Mouse (Mus musculus): ENCODE results near the gene Adipor1. TPM values are rescaled to one million over a fixed set of nuclear protein-coding genes. Genes with fewer than 3 reads are reported as not detected.

The Adipor1 gene
- polyA plus RNA-seq (2017; shearing (Covaris generic)), result 25.0 TPM

GRCm38 (mm10) chr1:134415168-134415831 lies at the start of gene Adipor1:
Gene Adipor1, plus strand, starts transcription at chr1:134415378.

GRCm38 (mm10) chr1:134385666-134386065 lies 29.5 kb upstream of the Adipor1 start, which contains the start of gene 4933406M09Rik:
Gene 4933406M09Rik, plus strand, starts transcription at chr1:134385940.

GRCm38 (mm10) chr1:134405509-134406413 lies 9.4 kb upstream of the Adipor1 start, which contains the start of gene Cyb5r1:
Gene Cyb5r1, plus strand, starts transcription at chr1:134405559.

DNA sequence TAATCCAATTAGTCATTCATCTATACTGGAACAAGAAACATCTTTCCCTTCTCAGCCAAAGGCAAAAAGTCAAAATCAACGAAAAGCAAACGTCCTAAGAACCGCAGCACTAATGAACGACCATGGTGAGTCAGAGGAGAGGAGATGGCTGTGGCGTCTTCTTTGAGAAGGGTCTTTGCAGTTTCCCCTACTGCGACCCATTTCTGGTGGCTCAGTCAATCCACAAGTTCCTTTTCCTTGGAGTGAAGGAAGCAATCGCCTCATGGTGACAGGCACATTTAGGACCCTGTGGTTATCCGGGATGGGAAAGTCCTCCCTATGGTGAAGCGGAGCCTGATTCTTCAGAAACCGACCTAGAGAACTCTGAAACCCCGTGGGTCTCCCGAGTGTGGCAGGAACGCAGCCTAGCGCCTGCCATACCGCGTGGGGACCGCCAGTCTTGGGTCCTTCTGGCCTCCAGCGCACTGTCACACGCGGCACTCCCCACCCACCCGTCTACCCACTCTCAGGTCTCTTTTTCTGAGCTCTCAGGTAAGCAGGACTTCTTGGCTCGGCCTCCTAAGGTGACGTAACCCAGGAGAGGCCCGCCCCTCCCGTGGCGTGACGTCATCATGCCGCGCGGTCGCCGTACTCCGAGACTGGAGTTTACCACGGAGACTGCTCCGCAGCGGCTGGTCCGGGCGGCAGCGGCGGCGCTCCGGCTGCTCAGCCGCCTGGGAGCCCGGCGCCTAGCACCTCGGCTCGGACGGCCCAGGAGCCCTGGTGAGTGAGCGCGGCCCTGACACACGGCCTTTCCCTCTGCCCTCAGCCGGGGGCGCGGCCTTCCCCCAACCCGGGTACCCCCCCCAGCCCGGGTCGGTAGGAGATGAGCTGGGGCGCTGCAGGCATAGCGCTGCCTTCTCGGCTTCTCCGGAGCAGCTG lies 40.0 kb downstream of the Adipor1 start, which contains the start of gene Klhl12:
Gene Klhl12, plus strand, starts transcription at position 628 of the 921 bp plus-strand sequence.

Other genes starting within 250 kb of the Adipor1 start
- gene Chil1, start 233.2 kb upstream of the Adipor1 start, polyA plus RNA-seq (2017; shearing (Covaris generic)), result 0.51 TPM
- gene Mybph, start 221.9 kb upstream of the Adipor1 start, polyA plus RNA-seq (2017; shearing (Covaris generic)), result 0.15 TPM
- gene Adora1, start 179.9 kb upstream of the Adipor1 start, polyA plus RNA-seq (2017; shearing (Covaris generic)), result not detected
- gene Myog, start 125.4 kb upstream of the Adipor1 start, polyA plus RNA-seq (2017; shearing (Covaris generic)), result not detected
- not detected for gene Ppfia4, start 82.5 kb upstream of the Adipor1 start, polyA plus RNA-seq (2017; shearing (Covaris generic))
- 52.0 TPM for gene Tmem183a, start 53.4 kb upstream of the Adipor1 start, polyA plus RNA-seq (2017; shearing (Covaris generic))
- gene 4933406M09Rik, start 29.4 kb upstream of the Adipor1 start, polyA plus RNA-seq (2017; shearing (Covaris generic)), result not detected
- 34.5 TPM for gene Cyb5r1, start 9.8 kb upstream of the Adipor1 start, polyA plus RNA-seq (2017; shearing (Covaris generic))
- 16.6 TPM for gene Klhl12, start 40.2 kb downstream of the Adipor1 start, polyA plus RNA-seq (2017; shearing (Covaris generic))
- 58.4 TPM for gene Rabif, start 79.3 kb downstream of the Adipor1 start, polyA plus RNA-seq (2017; shearing (Covaris generic))
- gene Mgat4e, start 134.3 kb downstream of the Adipor1 start, polyA plus RNA-seq (2017; shearing (Covaris generic)), result not detected
- gene Kdm5b, start 144.8 kb downstream of the Adipor1 start, polyA plus RNA-seq (2017; shearing (Covaris generic)), result 14.3 TPM
- gene Syt2, start 231.3 kb downstream of the Adipor1 start, polyA plus RNA-seq (2017; shearing (Covaris generic)), result not detected